Mouse (Mus musculus) lung, postnatal 4 days (tissue): ENCODE data around the gene Pde6b.

Experiments used
- DNase-seq, 2 experiments: peaks; one replicate each; pipeline ENCODE4 v3.0.0; 2021

The Pde6b gene

DNA sequence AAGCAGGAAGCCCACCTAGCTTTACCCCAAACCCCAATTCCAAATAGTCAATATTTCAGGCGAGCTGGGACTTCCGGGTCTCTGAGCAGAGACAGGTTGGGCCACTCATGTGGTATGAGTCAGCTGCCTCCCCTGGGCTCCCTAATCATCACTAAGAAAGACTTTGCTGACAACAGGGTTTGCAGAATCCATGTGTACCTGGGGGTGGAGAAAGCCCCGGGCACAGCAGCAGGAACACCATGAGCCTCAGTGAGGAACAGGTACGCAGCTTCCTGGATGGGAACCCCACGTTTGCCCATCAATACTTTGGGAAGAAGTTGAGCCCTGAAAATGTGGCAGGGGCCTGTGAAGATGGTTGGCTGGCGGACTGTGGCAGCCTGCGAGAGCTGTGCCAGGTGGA, at the start of gene Pde6b:
Gene Pde6b, plus strand, starts transcription at position 191 of the 400 bp plus-strand sequence.
- DNase-seq, result no peak

DNA sequence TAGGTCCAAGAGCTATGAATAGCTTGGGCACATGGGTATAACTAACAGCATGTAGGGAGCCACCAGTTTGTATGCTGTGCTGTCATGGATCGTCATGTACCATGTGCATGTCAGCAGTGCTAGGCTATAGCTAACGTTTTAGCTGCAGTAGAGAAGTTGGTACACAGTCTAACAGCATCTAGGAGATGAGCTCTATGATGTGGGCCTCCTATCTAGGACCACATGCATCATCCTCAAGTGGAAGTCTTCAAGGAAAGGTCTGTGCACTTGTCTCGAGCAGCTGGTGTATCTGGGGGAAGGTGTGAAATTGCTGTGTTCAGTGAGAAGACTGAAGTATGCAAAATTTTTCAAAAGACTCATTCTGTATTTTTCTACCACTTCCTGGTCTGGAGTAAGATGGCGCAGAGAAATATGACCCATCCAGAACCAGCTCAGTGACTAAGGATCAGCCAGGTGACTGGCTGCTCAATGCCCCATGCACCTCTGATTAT, 44.5 kb upstream of the Pde6b start:
- DNase-seq, result no peak

DNA sequence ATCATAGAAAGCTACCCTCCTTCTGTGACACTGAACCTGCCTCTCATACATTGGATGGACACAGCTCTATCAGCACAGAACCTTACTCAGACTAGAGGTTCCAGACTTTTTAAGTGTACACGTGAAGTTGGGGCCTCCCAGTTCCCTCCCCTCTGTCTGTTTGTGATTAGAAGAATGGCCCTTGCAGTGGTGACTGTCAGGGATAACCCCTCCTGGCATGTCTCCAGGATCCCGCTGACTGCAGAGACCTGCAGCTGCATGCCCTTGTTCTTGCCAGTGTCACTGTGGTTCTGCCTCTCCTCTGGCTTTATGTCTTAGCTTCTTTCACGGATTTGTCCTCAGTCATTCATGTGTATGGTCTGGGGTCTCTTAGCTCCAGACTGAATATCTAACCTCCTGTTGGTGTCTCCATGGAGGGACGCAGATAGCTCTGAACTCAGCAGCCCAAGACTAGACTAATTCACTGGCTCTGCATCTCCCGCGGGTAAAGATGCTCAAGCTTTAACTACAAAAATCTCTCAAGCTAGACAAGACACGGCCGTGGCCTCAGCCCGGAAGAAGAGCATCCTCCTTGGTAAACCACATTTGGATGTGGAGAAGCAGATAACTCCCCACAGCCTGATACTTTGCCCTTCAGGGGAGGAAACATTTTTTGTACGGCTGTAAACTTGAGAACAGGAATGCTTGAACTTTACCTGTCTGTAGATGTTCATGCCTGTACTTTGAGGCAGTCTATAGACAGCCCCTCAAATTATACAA, 42.7 kb upstream of the Pde6b start:
- DNase-seq, result no peak

DNA sequence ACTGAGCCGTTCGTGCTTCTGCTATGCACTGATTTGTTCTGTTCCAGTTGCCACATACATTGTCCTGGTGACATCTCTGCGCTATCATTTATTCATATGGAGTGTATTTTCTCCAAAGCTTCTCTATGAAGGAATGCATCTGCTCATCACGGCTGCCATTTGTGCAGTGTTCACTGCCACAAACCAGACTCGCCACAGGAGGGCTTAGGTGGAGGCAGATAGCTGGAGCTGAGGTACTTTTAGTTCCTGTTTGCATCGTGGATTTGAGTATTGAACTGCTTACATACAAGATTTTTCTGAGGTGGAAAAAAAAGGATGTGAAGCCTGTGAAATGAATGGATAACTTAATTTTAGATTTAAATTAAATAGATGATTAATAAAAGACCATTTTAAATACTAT, 40.3 kb upstream of the Pde6b start:
- DNase-seq, result no peak

DNA sequence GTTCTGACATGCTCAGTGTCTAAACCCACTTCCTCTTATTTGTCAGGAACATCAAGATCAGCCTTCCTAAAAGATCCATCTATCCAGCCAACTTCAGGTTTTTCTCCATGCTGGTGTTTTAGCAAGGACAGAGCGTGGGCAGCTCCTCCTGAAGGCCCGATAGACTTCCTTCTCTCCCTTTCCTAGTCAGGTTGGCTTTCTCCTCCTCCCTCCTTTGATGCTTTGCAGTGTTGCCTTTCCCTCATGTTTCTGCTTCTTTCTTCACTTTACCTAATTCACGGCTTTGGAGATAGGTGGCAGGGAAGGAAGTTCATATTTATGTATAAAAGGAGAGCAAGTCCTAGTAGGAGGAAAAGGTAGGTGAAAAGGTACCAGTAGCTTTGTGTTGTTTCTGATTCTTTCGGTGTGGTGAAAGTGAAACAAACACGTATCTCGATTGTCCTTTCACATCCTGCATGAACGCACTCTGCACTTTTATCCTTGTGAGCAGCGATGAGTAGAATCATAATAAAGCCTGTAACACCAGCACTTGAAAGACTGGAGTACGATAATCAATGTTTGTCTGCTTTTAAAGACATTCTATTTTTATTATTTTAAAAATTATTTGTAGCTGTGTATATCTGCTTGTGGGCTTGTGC, 38.6 kb upstream of the Pde6b start:
- DNase-seq, result no peak

DNA sequence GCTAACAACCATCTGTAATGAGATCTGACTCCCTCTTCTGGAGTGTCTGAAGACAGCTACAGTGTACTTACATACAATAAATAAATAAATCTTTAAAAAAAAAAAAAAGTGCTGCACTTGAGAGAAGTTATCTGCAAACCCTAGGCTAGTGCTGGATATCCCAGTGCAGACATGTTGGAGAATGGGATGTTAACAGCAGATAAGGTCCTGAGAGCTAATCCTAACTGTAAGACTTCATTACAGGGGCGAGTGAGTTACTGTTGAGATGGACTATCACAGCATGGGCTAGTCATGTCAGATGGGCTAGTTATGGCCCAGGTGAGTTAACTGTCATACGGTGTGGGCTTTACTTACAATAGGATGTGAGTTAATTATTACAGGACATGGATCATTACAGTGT, 34.1 kb upstream of the Pde6b start:
- DNase-seq, result no peak

DNA sequence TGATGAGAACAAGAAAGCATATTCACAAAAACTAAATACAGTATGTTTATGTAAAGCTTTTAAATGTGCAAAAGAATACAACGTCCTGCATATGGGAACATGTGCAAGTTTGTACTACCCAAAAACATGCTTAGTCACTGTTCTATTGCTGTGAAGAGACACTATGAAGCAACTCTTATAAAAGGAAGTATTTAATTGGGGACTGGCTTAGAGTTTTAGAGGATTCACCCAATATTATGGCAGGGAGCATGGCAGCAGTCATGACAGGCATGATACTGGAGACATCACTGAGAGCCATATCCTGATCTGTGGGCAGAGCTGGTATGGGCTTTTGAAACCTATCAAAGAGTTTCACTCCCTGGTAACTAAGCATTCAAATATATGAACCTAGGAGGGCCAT, 30.3 kb upstream of the Pde6b start:
- DNase-seq, result no peak

DNA sequence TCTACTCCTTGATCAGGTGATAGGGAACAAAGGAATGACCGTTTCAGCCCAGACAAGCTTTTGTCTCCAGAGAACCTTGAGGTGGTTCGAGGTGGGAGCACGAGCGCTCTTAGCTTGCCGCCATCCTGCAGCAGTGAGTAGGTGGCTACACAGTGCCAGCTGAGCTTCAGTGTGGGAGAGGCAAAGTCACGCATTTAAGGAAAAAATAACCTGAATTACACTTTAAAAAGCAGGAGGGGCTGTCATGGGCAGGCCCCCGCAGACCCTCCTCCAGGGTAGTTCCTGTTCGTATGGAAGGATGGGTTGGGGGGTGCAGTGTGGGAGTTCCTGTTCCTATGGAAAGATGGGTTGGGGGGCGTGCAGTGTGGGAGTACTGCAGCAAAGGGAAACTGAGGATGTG, 28.7 kb upstream of the Pde6b start:
- DNase-seq, result no peak

DNA sequence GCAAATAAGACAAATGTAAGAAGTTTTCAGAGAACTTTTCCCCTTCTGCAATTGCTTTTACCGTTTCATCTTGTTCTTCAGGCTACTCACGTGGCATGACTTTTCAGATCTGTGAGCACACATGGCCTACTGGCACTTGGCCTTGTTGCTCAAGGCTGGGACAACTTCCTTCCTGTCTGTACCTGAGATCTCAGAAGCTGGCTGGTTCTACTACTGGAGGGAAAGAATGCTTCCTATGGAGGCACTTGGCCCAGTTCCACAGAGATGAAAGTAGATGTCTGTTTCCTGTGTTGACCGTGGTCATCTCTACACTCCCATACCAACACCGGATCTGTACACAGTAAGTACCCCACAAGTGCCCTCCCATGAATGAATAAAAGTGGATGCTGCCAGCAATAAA, 28.0 kb upstream of the Pde6b start:
- DNase-seq, result no peak

DNA sequence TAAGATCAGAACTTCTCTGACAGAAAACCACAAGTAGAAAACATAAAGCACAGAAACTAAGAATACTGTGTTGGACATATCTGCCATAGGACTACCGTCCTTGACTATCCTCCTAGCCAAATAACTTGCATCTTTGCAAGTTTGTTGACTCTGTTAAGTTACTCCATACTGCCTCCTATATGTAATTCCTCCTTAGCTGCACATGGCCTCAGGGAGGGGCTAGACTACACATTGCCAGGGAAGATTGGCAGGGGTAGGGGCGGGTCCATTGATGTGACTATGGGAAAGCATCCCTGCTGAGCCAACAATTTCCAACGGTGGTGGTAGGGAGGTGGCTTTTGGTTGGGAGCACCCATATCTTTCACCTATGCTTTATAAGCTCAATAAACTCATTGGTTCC, 25.9 kb upstream of the Pde6b start:
- no peak for DNase-seq

DNA sequence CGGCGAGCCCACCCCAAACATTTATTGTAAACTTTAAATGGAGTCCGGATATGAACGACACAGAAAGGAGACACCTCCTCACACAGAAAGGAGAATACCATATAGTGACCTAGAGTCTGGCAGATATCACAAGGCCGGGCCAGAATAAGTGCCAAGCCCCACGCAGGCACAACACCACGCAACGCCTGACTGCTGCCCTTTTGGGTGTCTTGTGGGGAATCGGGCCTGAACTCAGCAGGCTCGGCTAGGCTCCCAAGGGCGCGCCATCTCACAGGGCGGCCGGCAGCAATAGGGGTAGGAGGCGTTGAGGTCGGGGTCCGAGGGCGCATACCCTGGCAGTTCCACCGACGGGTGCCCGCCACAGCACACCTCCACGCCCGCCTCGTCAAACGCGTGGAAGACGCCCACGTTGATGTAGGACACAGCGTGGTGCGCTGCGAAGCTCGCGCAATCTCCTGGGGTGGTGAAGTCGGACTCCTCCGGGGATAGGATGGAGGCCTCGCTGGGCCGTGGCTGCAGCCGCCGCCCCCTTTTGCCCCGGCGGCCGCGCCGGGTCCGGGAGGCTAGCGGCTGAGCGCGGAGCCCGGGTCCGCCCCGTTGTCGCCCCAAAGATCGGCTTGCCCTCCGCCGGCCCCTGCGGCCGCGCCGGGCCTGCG, 21.7 kb upstream of the Pde6b start:
- DNase-seq, result peak in 1 of 2 experiments; percentile 24

DNA sequence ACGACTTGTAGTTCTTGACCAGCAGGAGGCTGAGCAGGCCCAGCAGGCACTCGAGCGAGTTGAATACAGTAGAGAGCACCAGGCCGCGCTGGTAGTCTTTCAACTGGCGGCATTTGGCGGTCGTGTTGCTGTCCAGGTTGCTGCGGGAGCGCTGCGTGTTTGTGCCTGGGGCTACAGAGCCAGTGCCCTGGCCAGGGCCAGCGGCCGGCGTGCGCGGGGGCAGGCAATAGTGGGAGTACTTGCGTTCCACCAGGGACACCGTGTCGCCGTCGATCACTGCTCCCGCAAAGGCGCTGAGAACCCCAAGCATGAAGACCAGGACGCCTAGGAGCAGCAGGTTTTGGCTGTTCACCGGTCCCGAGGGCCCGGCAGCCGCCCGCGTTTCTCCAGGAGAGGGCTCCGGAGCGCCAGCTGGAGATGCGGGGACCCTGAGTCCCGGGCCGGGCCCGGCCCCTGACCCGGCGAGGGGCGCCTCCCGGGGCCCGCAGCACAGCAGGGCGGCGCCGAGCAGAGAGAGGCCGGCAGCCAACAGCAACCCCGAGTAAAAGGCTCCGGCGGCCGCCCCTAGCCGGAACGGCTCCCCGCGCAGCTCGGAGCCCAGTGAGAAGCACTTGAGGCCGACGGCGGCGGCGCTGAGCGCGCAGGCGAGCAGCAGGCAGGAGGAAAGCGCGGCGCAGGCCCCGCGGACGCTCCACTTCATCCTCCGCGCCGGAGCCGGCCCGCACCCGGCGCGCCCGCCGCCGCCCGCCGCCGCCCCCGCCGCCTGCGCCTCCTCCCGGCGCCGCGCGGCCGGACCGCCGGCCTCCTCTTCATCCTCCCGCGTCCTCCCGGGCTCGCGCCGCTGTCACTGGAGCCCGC, 21.0 kb upstream of the Pde6b start:
- DNase-seq, result peak; percentile 30 to 48

DNA sequence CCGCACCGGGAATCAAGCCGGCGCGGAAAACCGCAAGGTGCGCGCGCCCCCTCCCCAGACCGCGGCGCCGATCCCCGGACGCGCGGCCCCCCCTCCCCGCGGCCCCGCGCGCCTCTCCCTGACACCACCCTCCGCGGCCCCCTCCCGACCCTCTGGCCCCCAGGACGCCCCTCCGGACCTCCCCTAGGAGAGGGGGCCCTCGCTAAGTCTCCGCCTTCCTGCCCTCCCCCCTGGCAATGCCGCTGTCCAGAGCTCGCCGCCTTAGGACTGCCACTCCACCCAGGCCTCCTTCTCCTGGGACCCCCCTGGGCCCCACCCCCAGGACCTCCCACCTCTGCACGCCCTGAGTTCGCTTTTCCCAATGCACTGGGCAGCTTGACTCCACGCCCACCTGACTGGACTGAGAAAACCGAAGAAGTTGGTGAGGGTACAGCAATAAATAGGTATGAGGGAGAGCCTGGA, 20.3 kb upstream of the Pde6b start, which contains the start of gene Gm42517:
Gene Gm42517, minus strand, starts transcription at position 52 of the 462 bp plus-strand sequence.
- DNase-seq, result peak in 1 of 2 experiments; percentile 6

DNA sequence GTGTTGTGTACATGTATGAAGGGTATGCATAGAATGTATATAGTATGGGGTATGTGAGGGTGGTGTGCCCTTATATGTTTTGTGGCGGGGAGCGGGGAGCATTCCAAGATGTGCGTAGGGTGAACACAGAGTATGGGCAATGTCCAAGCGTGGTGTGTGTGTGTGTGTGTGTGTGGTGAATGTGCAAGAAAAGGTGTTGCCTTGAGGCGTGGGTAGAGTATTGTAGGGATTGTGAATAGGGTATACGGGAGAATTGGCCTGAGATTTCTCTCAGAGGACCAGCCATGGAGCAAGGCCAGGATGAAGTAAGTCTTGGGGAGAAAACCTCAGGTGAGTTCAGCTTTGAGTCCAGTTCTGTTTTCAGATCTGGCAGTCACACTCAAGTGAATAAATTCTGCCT, 19.7 kb upstream of the Pde6b start:
- DNase-seq, result no peak

DNA sequence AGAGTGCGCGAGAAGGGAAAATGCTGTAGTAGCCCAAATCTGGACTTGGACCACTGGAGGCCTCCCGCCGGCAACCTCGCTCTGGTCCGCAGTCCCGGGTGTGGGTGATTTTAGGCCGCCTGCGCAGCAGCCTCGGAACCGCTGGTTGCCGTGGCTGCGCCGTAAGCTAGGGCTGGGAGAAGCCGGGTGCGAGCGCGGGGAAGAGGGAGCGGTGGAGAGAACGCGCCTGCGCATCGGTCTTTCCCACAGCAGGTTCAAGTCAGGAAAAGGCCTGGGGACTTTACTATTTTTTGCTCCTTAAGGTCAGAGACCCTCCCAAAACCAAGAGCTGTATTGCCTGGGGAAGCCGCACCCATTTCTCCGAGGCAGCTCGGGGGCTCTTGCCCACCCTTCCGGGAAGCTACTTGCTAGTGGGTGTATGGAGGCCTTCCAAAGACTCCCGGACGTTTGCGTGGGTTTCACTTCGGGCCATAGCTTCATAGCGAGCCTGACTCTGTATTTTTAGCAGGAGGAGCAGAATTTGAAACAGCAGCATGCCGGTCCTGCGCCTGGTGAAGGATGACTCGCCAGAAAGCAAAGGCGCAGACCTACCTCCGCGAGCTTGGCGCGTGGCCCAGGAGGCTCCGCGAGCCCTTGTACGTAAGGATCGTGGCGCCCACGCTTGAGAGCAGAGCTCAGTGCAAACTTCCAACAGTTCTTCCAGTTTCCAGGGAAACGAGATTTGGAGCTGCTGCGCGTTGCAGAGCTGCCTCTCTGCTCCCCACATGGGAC, 19.2 kb upstream of the Pde6b start:
- DNase-seq, result peak; percentile 16 to 33

DNA sequence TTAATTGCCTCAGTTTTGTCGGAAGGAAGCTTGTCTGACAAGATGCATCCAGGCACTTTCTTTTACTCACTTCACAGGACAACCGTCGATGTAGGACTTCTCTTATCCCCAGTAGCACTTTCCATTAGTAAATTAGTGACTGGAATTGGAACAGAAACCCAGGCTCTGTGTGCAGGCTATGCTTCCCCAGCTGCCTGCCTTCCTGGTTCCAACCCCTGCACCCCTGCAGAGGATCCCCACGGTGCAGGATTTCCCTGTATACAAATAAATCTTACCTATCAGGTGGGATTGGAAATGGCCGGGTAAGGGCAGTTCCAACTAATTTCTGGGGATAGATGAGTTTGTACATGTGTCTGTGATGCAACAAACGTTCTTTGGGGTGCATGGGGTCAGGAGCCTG, 18.2 kb upstream of the Pde6b start:
- no peak for DNase-seq

DNA sequence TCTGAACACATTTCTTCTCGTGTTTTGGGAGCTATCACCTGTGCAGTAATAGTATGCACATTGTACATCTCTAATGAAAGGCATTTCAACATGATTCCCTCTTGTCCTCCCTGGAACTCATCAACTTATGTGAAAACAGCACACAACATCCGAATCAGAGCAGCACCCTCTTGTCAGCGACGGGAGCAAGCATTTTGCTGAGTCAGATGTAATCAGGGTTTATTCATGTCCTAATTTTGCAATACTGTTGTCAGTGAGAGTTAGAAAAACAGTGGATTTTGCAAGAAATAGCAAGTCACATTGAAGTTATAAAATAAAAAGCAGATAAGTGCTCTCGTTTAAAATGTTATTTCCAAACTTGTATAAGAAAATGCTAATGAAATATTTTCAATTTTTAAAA, 14.1 kb upstream of the Pde6b start:
- DNase-seq, result no peak

DNA sequence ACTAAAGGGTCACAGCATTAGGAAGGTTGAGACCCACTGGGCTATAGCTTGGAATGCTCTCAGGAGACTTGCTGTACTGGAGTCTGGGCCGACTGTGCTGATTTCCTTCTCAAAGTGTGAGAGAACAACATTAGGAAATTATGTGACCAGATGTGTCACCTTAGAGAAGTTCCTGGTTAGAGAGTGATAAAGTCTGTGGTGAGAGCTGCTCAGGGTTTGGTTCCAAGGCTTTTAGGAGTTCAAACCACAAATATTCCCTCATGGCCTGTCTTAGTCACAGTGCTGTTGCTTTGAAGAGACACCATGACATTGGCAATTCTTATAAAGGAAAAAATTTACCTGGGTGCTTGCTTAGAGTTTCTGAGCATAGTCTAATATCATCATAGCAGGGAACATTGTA, 12.1 kb upstream of the Pde6b start:
- no peak for DNase-seq

DNA sequence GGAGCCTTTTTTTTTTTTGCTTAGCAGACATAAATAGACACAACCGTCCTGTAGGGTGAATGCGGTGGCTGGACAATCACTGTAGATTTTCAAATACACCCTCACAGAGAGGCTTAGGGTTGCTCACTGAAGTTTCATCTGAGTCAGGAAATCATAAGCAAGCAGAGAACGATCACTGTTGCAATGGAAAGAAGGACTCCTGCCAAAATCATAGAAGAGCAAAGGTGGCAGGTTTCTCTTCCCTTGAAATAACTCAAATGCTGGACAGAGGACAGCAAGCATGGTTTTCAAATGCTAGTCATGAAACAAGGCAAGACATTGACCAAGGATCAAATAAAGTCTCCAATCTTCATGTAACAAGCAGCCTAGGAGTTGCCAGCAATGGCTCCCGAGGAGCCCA, 9.8 kb upstream of the Pde6b start:
- DNase-seq, result no peak

DNA sequence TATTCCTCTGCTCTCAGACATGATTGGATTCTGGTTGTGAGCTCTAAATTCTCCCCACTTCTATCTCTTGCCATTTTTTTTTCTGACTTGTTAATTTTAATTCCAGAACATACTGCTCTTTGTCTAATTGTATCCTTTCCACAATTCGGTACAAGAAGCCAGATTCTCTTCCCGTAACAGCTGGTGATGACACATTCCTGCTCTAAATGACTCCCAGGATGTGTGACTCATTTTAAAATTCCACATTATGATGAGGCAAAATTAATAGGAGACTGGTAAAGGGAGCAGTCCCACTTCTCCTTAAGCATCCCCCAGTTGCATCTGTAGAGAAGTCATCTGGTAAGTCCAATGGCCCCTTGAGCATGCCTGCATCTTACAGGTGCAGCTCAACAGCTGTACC, 2.6 kb upstream of the Pde6b start:
- no peak for DNase-seq

DNA sequence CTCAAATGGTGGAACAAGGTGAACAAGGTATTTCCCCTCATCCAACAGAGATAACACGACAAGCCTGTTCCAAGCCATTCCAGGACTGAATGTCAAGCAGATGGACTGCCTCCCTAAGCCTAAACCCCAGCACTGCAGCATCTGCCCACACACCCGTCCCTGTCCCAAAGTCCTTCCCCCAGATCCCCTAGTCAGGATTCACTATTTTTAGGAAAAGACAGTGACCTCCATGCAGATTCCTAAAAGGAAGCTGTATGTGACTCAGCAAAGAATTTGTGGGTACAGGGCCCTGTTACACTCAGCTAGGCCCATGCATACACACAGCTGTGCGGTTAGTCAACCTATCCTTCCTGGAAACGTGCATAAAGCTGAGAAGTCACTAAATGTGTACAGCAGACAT, 1.7 kb upstream of the Pde6b start:
- DNase-seq, result no peak

DNA sequence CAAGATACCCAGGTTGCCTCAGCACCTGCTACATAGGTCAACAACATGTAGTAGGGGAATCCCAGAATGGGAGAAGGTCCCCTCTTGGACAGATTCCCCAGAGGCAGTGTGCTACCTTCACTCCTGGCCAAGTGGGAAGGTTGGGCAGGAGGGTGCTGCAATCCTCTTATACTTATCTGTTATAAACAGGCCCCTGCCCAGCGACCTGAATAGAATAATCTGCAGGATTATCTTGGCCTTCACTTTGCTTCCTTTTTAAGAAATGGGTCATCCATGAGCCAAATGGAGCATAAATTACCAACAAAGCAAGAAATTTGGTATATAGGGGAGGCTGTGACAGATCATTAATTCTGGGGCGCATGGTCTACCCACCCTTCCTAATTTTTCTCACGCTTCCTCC, 1.6 kb downstream of the Pde6b start:
- DNase-seq, result no peak
